Mouse (Mus musculus) A20 (cell line): ENCODE results near the gene Endou.

ENCODE experiments used
- DNase-seq: peaks from one replicate; pipeline ENCODE4 v3.0.0-alpha.2; 2011; ENCODE audit warnings: low read depth, low spot score

Gene Endou

DNA sequence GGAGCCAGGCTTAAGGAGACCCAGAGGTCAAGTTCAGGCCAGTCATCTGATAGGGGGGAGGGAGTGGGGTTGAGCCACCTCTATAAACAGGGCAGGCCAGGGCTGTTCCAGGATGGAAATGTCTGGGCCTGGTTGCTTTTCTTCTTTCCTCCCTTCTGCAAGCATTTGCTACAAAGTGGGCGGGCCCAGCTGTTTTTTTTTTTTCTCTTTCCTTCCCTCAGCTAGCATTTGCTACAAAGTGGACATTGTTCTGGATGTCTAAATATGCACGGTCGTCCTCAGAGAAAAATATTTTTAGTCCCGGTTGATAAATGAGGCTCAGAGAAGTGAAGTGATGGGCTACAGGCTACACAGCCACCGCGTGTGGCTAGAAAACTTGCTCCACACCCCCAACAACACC is 23.3 kb upstream of the Endou start:
- no peak for DNase-seq

DNA sequence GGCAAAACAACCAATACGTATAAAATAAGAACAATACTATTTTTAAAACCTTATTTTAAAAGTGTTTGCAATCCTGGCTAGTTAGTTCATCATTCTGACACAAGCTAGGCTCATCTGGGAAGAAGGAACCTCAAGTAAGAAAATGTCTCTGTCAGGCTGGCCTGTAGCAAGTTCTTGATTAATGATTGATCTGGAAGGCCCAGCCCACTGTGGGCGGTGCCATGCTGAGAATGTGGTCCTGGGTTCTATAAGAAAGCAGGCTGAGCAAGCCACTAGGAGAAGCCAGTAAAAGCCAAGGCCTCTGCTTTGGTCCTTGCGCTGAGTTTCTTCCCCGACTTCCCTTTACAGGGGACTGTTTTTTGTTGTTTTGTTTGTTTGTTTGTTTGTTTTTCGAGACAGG is 21.4 kb upstream of the Endou start:
- peak; percentile 20 for DNase-seq

GRCm38 (mm10) chr15:97751676-97752075 is 20.5 kb upstream of the Endou start:
- DNase-seq, result peak; percentile 77

DNA sequence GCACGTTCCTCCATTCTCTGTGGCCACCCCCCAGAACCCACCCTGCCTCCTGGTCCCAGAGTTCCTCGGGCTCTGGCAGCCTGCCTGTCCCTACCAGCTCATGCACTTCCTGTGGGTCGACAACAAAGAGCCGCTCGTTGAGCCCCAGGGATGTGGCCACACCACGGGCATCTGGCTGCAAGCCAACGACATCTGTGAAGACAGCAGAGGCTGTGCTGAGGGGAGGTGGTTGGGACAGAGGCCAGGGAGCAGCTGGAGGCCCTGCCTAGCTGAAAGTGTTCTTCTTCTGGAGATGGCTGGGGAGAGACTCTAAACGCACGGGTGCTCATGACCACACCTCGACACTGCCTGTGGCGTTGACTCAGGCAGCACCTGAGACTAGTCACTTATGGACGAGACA is 19.6 kb upstream of the Endou start:
- DNase-seq, result peak; percentile 90

DNA sequence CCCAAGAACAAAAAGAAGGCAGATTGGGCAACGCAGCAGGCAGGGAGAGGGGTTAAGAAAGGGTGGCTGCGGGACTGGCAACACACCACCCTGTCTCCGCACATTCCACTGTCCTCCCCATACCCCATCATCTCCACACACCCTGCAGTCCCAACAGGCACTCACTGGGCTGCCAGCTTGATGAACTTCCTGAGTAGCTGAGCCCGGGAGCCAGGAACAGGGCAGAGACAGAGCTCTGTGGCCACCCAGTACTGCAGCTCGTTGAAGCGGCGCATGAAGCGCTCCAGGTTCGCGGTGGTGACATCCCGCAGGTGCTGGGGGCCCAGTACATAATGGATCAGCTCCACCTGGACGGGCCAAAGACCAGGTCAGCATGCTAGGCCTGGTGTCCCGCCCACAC is 18.7 kb upstream of the Endou start:
- DNase-seq, result no peak

DNA sequence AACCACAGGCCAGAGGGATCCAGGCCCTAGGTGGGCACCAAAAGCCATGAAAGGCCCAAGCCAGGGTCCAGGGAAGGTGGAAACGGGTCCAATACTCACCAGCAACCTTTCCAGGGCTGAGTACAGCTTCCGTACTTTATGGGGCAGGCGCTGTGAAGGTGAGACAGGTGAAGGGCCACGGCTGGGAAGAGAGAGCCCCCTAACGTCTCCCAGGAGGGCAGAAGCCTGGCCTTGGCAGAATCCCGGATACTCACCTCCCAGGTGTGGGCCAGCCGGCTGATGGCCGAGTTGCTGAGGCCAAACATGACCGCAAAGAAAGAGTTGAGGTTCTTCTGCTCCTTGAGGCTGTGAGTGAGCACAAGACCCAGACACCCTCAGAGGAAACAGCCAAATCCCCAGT is 18.3 kb upstream of the Endou start:
- peak; percentile 51 for DNase-seq

DNA sequence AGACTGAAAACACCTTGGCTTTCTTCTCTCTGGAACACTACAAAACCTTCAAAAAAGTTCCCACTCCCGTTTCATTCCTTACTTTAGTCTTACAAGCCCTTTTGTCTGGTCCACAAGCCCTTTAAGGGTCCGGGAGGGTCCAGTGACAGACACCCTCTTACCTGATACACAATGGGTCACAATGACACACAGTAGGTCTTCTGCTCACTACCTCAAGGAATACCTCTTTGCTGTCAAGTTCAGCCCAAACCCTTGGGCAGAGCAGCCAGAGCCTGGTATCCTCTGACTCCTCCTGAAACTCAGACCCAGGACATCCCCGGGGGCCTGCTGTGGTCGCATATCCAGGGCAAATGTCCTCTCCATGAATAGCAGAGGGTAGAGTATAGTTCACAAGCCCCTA is 17.8 kb upstream of the Endou start:
- DNase-seq, result no peak

GRCm38 (mm10) chr15:97748309-97748708 is 17.2 kb upstream of the Endou start:
- DNase-seq, result peak; percentile 52

GRCm38 (mm10) chr15:97747486-97747885 is 16.3 kb upstream of the Endou start:
- no peak for DNase-seq

DNA sequence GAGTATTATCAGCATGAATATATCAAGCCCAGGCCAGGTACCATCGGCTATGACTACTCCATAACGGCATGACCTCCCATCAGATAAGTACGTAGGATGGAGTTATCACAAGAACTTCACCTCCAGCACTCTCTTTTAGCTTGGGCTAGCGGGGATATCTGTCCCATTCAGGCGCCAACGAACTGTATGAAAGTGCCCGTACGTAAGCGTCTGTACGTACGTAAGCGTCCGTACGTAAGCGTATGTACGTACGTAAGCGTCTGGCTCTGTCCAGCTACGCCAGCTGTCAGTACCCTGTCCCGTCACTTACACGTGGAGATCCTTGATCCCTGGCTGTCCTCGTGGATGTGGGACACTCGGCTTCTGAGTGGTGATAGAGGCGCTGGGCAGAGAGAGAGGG is 15.6 kb upstream of the Endou start:
- DNase-seq, result no peak

GRCm38 (mm10) chr15:97746278-97746677 is 15.1 kb upstream of the Endou start:
- peak; percentile 75 for DNase-seq

DNA sequence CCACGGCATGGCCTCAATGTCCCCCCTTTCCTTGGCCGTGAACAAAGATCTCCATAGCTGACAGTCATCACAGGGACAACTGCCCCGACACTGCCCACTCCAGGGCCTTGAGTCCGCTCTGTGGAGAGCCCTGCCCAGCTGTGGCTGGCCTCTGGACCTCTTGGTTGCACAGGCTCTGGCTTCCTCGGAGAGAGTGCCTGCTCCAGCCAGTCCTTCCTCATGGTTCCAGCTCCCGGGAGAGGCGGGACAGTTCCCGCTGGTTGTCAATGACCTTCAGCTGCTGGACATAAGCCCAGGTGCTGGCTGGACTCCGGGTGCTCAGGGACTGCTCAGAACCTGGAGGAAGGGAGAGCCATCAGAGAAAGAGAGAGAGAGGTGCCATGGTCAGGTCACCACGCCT is 14.2 kb upstream of the Endou start:
- DNase-seq, result no peak

DNA sequence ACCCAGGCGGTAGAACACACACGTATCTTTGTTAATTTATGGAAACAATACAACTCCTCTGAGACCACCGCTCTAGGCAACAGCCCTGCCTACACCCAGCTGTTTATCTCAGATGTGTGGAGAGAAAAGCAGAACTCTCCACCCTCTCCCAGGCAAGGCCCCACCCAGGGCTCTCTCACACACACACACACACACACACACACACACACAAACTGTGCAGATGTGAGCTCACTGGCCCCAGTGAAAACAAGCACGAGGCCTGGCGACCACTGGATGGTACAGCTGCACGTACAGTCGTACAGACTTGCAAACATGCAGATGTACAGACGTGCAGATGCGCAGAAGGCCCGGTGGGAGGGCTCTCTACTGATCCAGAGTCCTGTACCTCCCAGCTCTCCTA is 13.8 kb upstream of the Endou start:
- peak; percentile 90 for DNase-seq

DNA sequence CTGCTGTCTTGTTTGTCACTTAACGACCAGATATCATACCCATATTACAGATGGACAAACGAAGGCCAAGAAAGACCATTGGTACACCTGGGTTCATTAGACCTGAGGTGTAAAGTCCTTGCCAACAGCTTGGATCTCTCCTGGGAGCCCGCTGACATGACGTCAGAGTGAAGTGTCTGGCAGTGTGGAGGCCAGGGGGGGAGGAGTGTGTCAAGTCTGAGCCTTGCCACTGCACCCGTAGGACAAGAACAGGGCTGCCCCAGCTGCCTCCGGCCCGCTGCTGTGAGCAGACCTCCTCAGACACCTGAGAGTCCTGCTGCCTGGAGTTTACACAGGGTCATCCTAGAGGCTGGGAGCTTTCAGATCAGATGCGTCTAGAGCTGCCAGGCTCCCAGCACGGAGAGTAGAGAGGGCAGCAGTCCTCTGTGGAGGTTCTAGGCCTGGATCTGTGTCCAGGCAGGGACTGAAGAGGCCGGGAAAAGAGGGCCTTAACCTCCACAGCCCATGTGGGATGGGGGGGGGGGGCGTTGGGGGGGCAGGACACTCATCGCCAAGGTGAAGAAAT is 12.9 kb upstream of the Endou start:
- DNase-seq, result peak; percentile 46

- peak; percentile 45 for DNase-seq
Observed at GRCm38 (mm10) chr15:97743210-97743609, 12.1 kb upstream of the Endou start.

- no peak for DNase-seq
Observed at GRCm38 (mm10) chr15:97742600-97742999, 11.5 kb upstream of the Endou start.

- peak; percentile 88 for DNase-seq
Observed at GRCm38 (mm10) chr15:97742074-97742473, 10.9 kb upstream of the Endou start.

GRCm38 (mm10) chr15:97741662-97742061 is 10.5 kb upstream of the Endou start:
- DNase-seq, result peak; percentile 72

DNA sequence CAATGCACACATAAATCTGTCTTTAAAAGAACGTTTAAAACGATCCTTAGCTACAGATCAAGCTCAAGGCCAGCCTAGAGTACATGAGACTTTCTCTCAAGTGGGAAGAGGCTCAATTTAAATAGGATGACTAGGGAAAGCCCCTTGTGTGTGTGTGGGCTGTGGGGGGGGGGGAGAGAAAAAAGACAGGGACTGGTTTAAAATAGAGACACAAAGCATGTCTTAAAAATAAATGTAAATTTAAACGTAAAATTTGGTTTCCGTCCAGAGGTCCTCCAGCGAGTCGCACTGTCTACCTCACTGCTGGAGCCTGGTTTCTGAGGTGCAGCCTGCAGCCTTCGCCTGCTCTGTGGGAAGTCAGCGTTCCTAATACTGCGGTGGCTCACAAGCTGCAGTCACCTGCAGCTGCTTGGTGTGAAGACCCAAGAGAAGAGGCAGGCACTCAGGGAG is 9.2 kb upstream of the Endou start:
- DNase-seq, result peak; percentile 72

GRCm38 (mm10) chr15:97738923-97739322 is 7.8 kb upstream of the Endou start:
- DNase-seq, result no peak

DNA sequence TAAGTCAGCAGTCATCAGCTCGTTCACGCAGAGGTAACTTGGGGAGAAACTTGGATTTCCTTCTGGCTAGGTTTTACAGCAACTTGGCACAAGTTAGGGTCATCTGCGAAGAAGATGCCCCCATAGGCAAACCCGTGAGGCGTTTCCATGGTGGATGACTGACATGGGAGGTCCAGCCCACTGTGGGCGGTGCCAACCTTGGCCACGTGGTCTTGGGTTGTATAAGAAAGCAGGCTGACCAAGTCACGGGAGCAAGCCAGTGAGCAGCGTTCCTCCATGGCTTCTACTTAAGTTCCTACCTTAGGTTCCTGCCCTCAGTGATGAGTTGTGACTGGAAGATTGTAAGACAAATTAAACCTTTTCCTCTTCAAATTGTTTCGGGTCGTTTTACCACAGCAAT is 849 bp upstream of the Endou start:
- no peak for DNase-seq

GRCm38 (mm10) chr15:97730365-97730764 is 774 bp downstream of the Endou start:
- DNase-seq, result no peak

DNA sequence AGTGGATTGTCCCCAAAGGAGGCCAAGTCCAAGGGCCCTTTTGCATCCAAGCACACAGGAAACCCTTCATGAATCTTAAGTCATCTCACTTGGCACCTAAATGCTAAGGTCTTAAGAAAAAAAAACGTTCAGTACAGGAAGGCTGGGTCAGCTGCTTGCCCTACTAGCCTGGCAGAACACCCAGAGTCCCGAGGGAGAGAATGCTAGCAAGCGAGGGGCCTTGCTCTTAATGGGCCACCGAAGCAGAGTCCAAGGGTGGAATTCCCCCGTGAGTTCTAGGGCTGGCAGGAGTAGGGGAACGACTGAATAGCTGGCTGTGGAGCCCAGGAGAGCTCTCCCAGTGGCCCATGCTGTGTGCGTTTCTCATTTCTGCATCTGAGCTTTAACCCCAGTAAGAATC is 2.3 kb downstream of the Endou start:
- no peak for DNase-seq

- DNase-seq, result no peak
Observed at GRCm38 (mm10) chr15:97728394-97728793, 2.7 kb downstream of the Endou start.
